18 mouse cellular contexts compared by ENCODE assay signal in the genomic region with DNA sequence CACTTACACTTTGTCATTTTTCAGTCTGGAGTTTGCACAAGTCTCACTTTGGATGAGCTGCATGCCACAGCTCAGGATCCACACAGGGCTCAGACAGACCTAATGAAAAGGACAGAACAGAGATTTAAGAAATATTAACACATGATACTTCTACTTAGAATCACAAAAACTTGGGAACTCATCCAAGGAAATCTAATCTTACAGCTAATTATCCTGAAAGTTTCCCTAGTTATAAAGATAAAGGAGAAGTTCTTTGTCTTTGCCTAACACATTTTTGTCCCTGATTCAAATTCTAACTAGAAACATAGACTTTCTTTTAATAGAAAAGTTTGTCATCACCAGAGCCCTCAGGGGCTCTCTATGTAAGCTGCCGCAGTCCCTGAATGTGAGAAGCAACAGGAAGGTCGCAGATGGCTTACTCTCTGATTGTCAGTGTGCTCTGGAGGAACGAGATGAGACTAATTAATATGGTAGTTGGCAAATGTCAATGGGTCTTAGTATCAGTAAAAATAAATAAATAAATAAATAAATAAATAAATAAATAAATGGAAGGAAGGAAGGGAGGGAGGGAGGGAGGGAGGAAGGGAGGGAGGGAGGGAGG.
DNase-seq lines count a peak whose midpoint lies in the region; ATAC-seq and TF ChIP-seq lines count a peak whose summit lies in the region.
"Had no signal": no experiment of that assay in that cellular context is flagged by ENCODE, and none has a peak within 500 bp of the region (broad histone marks: within the 10 kb centered on the region; RNA-seq: fewer than 3 reads in every experiment).

No protein-coding gene starts in this region.

- H3K36me3 ChIP-seq in hindbrain, postnatal 0 days (ENCODE audit: insufficient read depth, low read length): no peaks in the 10 kb centered on the region
- H3K36me3 ChIP-seq in hindbrain, embryonic 13.5 days: no peaks in the 10 kb centered on the region
- H3K36me3 ChIP-seq in midbrain, embryonic 14.5 days (ENCODE audit: control insufficient read depth, insufficient read depth, low read length): no peaks in the 10 kb centered on the region
- no peaks in the 10 kb centered on the region for H3K36me3 ChIP-seq in midbrain, embryonic 11.5 days (ENCODE audit: control insufficient read depth, insufficient read depth, low read length)
- H3K36me3 ChIP-seq: embryonic facial prominence, embryonic 13.5 days; heart, embryonic 10.5 days; hindbrain, embryonic 12.5 days; intestine, embryonic 15.5 days had no signal

- no peak for ATAC-seq in hindbrain, postnatal 0 days
- ATAC-seq in hindbrain, embryonic 13.5 days (ENCODE audit: low FRiP score): no peak
- ATAC-seq in midbrain, embryonic 14.5 days (ENCODE audit: low FRiP score, low TSS enrichment): no peak
- no peak for ATAC-seq in midbrain, embryonic 11.5 days (ENCODE audit: low FRiP score)
- ATAC-seq: intestine, embryonic 15.5 days had no signal

- no peak overlapping the region for H3K4me2 ChIP-seq in hindbrain, postnatal 0 days (ENCODE audit: low read depth, low read length)
- H3K4me2 ChIP-seq in hindbrain, embryonic 13.5 days: no peak overlapping the region
- no peak overlapping the region for H3K4me2 ChIP-seq in midbrain, embryonic 14.5 days (ENCODE audit: low read length)
- H3K4me2 ChIP-seq in midbrain, embryonic 11.5 days: no peak overlapping the region
- H3K4me2 ChIP-seq: embryonic facial prominence, embryonic 13.5 days; hindbrain, embryonic 12.5 days; intestine, embryonic 15.5 days had no signal

- H3K9ac ChIP-seq in hindbrain, postnatal 0 days (replicated peaks; ENCODE audit: low read length): no peak overlapping the region
- no peak overlapping the region for H3K9ac ChIP-seq in hindbrain, embryonic 13.5 days
- H3K9ac ChIP-seq in midbrain, embryonic 14.5 days (replicated peaks; ENCODE audit: low read length): no peak overlapping the region
- no peak overlapping the region for H3K9ac ChIP-seq in midbrain, embryonic 11.5 days (ENCODE audit: low read length)
- H3K9ac ChIP-seq: embryonic facial prominence, embryonic 13.5 days; forebrain, embryonic 13.5 days; hindbrain, embryonic 12.5 days; intestine, embryonic 15.5 days had no signal

- no peaks in the 10 kb centered on the region for H3K9me3 ChIP-seq in hindbrain, postnatal 0 days (ENCODE audit: low read length)
- no peaks in the 10 kb centered on the region for H3K9me3 ChIP-seq in hindbrain, embryonic 13.5 days
- H3K9me3 ChIP-seq in midbrain, embryonic 14.5 days (ENCODE audit: control insufficient read depth, low read length): no peaks in the 10 kb centered on the region
- no peaks in the 10 kb centered on the region for H3K9me3 ChIP-seq in midbrain, embryonic 11.5 days (ENCODE audit: control insufficient read depth, low read length)
- H3K9me3 ChIP-seq: embryonic facial prominence, embryonic 13.5 days; forebrain, embryonic 13.5 days; heart, embryonic 10.5 days; hindbrain, embryonic 12.5 days; intestine, embryonic 15.5 days had no signal

- no peak overlapping the region for H3K4me3 ChIP-seq in hindbrain, postnatal 0 days (ENCODE audit: low read length)
- no peak overlapping the region for H3K4me3 ChIP-seq in hindbrain, embryonic 13.5 days
- no peak overlapping the region for H3K4me3 ChIP-seq in midbrain, embryonic 14.5 days (replicated peaks; ENCODE audit: low read depth, low read length)
- no peak overlapping the region for H3K4me3 ChIP-seq in midbrain, embryonic 11.5 days (ENCODE audit: low read depth, low read length)
- H3K4me3 ChIP-seq: embryonic facial prominence, embryonic 13.5 days; forebrain, embryonic 13.5 days; heart, embryonic 10.5 days; hindbrain, embryonic 12.5 days; intestine, embryonic 15.5 days had no signal

- peak; percentile 8 for DNase-seq in hindbrain, postnatal 0 days (ENCODE audit: low spot score)
- DNase-seq in midbrain, embryonic 14.5 days: peak; percentile 29
- no peak for DNase-seq in midbrain, embryonic 11.5 days (ENCODE audit: low spot score, missing footprints)
- peak; percentile 61 for DNase-seq in brain, embryonic 14.5 days (ENCODE audit: low read depth)
- DNase-seq in kidney, postnatal 25 days: no peak
- DNase-seq: adrenal gland, postnatal 14 days; cerebellum, adult 18-20 months; cerebellum, adult 9-11 months; cerebellum, postnatal 36 days; heart, adult 18-20 months; heart, postnatal 10 days; heart, postnatal 4 days had no signal

- TF ChIP-seq CTCF in hindbrain, postnatal 0 days (IDR thresholded peaks at IDR 0.05; ENCODE audit: low read depth): no peak
- no peak for TF ChIP-seq CTCF in brain, embryonic 14.5 days (IDR thresholded peaks at IDR 0.05; ENCODE audit: borderline replicate concordance, extremely low read depth, insufficient read depth, insufficient read length)

- 0 out of 2 replicates have a peak, but pooled peaks cover 4% of the 10 kb centered on the region for H3K4me1 ChIP-seq in hindbrain, postnatal 0 days (ENCODE audit: insufficient read depth, low read length)
- peaks cover 3% of the 10 kb centered on the region; the same call in 1 of the 2 replicates for H3K4me1 ChIP-seq in hindbrain, embryonic 13.5 days (replicated peaks)
- H3K4me1 ChIP-seq in midbrain, embryonic 14.5 days (ENCODE audit: control insufficient read depth, insufficient read depth, low read length): no peaks in the 10 kb centered on the region
- H3K4me1 ChIP-seq in midbrain, embryonic 11.5 days (ENCODE audit: control insufficient read depth, insufficient read depth, low read length): no peaks in the 10 kb centered on the region
- H3K4me1 ChIP-seq: embryonic facial prominence, embryonic 13.5 days; forebrain, embryonic 13.5 days; heart, embryonic 10.5 days; hindbrain, embryonic 12.5 days; intestine, embryonic 15.5 days had no signal

- no peaks in the 10 kb centered on the region for H3K27me3 ChIP-seq in hindbrain, postnatal 0 days (ENCODE audit: insufficient read depth, low read length)
- no peaks in the 10 kb centered on the region for H3K27me3 ChIP-seq in hindbrain, embryonic 13.5 days
- no peaks in the 10 kb centered on the region for H3K27me3 ChIP-seq in midbrain, embryonic 14.5 days (ENCODE audit: control insufficient read depth, insufficient read depth, low read length)
- no peaks in the 10 kb centered on the region for H3K27me3 ChIP-seq in midbrain, embryonic 11.5 days (ENCODE audit: control insufficient read depth, insufficient read depth, low read length)
- H3K27me3 ChIP-seq: embryonic facial prominence, embryonic 13.5 days; forebrain, embryonic 13.5 days; hindbrain, embryonic 12.5 days; intestine, embryonic 15.5 days had no signal

- no peak for TF ChIP-seq POLR2A in brain, embryonic 14.5 days (IDR thresholded peaks at IDR 0.05; ENCODE audit: borderline replicate concordance, extremely low read depth, insufficient read depth, insufficient read length, poor library complexity, severe bottlenecking)

- 24% methylated on average over 3 of the region's 3 CpGs for WGBS in hindbrain, postnatal 0 days
- 44% methylated on average over 3 of the region's 3 CpGs for WGBS in hindbrain, embryonic 13.5 days
- 18% methylated on average over 3 of the region's 3 CpGs for WGBS in midbrain, embryonic 14.5 days
- 40% methylated on average over 3 of the region's 3 CpGs for WGBS in midbrain, embryonic 11.5 days

- H3K27ac ChIP-seq in hindbrain, postnatal 0 days: no peak overlapping the region
- H3K27ac ChIP-seq in hindbrain, embryonic 13.5 days: no peak overlapping the region
- no peak overlapping the region for H3K27ac ChIP-seq in midbrain, embryonic 14.5 days (replicated peaks; ENCODE audit: low read depth, low read length)
- no peak overlapping the region for H3K27ac ChIP-seq in midbrain, embryonic 11.5 days (ENCODE audit: low read depth, low read length)
- H3K27ac ChIP-seq: embryonic facial prominence, embryonic 13.5 days; forebrain, embryonic 13.5 days; heart, embryonic 10.5 days; hindbrain, embryonic 12.5 days; intestine, embryonic 15.5 days had no signal

Comparison
In these comparisons a context has a peak if more than half of its experiments do, and no peak if none do; other contexts are left out.
1. DNase-seq: peak in hindbrain, postnatal 0 days (single experiment), midbrain, embryonic 14.5 days (single experiment) and brain, embryonic 14.5 days (single experiment); none in midbrain, embryonic 11.5 days (single experiment) and kidney, postnatal 25 days (0 of 2).